Mouse (Mus musculus) adrenal gland, postnatal 14 days (tissue): ENCODE data around the gene Il3ra. TPM values are rescaled to one million over a fixed set of nuclear protein-coding genes. Genes with fewer than 3 reads are reported as not detected.

ENCODE experiments used
- DNase-seq: peaks from one replicate; pipeline ENCODE4 v3.0.0; 2021; ENCODE audit warnings: mixed read lengths
- long read RNA-seq, 2 experiments: library from polyadenylated mRNA; stranded (forward); transcript quantifications; one replicate each; pipeline ENCODE4 v2.0.0; 2021
- total RNA-seq: library from RNA; stranded (reverse); gene quantifications from 2 replicates; pipeline ENCODE4 v1.2.3, GENCODE M21; 2021

The Il3ra gene
- total RNA-seq, result 12.0 and 13.9 TPM in 2 replicates
- long read RNA-seq, experiment 1, partial matches to known transcripts, result 0 of 4 reads
- long read RNA-seq, experiment 1, other reads (novel, unspliced or antisense), result 3 of 4 reads
- long read RNA-seq, experiment 2, partial matches to known transcripts, result 4 of 7 reads
- long read RNA-seq, experiment 2, other reads (novel, unspliced or antisense), result 3 of 7 reads

DNA sequence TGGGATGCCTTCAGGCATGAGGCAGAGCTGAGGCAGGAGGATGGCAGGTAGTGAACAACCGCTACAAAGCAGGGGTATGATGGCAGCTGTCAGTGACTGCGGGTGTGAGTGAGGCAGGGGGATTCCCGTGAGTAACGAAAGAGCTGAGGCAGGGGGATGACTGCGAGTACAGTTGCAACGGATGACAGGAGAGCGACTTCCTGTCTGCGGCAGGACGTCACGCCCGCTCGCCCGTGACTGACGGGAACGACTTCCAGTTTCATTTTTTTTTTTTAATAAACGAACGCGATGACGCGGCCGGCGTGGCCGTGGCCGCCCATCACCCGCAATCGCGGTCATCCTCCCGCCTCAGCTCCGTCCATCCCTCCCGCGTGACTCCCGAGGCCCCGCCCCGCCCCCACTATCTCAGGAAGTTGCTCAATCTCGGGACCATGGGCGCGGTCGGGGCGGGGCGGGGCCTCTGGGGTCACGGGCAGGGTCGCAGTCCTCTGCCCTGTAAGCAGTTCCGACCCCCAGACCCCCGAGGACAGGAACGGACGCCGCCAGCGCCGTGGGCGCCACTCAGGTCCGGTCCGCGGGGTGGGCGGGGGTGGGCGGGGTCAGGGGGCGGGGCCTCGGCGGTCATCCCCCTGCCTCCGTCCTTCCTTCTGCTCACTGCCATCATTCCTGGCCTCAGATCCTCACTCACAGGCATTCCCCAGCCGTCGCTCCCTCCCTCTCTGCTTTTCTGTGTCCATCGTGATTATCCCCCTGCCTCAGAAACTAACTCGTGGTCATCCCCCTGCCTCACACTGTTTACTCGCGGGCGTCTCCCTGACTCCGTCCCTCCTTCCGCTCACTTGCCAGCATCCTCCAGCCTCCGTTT is at the start of gene Il3ra:
TSS of gene Il3ra (plus strand) at position 328 of the 865 bp plus-strand sequence.
- peak; percentile 89 for DNase-seq

- DNase-seq, result peak; percentile 4
Measured at GRCm38 (mm10) chr14:14308938-14309337, 37.1 kb upstream of the Il3ra start.

- no peak for DNase-seq
Measured at GRCm38 (mm10) chr14:14309416-14309815, 36.7 kb upstream of the Il3ra start.

DNA sequence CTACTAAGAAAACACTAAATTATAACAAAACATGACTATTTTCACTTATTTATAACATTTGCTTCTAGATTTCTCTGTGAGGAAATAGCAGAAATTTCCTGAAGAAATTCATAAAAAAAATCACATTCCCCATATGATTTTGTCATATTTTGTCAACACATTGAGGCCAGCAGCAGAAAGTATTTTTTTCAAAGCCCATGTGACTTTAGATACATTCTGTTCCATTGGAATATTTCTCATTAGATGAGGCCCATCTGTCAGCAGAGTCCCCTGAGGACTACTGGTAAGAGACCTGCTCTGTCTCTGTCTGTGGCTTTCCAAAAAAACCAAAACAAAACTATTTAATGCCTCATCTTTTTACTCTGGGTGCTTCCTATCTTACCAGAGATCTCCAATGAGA is 23.5 kb upstream of the Il3ra start, which contains the start of gene Olfr31:
TSS of gene Olfr31 (plus strand) at position 301 of the 400 bp plus-strand sequence.
- DNase-seq, result no peak

DNA sequence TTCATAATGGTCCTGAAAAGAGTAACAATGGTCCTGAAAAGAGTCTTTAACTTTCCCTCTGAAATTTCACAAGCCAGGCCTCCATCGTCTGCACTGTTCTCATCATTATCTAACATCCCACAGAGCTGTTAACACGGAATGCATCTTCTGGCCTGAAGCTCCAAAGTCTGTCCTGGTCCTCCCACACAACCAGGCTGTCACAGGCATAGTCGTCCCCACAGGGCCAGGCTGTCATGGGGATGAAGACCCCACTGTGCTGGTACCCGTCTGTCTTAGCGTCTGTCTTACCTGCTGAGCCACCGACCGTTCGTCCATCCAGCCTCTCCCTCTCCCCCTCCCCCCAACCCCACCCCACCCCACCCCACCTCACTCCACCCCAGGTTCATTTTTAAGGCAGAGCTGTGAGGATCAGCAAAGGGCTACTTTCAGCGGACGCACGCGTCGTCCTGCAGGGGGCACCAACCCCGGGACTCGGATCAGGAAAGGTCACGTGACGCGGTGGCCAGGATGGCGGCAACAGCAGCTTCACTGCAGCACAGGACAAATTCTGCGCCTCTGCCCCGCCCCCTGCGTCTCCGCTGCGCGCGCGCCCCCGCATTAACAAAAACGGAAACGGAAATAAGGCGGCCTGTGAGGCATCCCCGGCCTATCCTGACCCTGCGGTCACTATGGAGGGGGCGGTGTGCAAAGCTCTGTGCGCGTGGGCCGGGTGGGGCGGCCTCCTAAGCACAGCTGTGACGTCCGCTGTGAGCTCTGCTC is 783 bp upstream of the Il3ra start:
- peak; percentile 96 for DNase-seq

- DNase-seq, result no peak
Measured at GRCm38 (mm10) chr14:14346813-14347100, 682 bp downstream of the Il3ra start.

DNA sequence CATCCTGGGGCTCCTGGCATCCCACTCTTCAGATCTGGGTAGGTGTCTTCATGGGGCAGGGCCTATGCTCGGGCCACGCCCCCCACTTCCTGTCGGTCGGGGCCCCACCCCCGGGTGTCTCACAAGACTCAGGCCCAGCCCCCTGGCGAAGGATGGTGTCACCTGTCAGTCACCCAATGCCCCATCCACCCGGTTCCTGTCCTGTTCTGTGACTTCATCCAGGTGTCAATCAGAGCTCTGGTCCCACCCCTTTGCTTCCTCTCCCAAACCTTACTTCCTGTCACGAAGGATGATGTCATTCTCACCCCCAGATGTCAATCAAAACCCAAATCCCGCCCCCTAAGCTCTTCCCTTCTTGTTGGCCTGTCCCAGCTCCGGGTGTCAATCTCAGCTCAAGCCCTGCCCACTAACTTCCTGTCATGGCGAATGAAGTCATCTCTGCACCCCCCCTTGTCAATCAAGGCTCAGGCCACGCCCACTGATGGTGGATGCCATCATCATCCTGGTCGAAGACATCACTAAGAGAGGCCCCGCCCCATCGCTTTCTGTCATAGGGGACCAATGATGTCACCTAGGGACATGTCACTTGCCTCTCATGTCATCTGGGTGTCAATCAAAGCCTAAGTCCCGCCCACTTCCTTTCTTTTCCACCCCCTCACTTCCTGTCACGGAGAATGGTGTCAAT is 1.2 kb downstream of the Il3ra start:
- peak; percentile 56 for DNase-seq

DNA sequence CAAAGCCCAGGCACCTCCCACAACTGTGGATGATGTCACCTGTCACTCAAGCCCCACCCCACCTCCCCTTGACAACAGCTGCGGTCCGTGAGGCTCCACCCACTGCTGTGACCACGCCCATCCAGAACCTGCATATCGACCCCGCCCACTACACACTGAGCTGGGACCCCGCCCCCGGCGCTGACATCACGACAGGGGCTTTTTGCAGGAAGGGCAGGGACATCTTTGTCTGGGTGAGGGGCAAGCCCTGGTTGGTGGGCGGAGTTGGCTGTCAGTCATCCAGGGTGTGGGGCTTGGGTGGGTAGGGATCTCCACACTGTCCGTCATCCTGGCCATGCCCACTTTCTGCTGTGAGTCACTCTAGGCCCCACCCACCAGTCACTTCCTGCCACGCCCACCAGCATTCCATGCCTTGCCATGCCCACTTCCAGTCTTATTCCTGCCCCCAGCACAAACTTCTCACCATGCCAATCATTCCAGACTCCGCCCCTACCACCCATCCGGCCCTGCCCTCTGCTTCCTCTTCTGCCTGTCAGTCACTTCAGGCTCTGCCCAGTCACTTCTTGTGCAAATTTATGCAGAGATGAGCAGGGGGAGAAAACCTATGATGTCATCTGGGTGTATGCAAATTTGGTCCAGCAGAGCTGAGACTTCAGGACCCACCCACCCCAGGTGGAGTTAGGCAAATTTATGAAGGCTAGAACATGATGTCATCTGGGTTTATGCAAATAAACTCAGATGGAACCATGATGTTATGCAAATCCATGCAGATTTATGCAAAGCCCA is 2.0 kb downstream of the Il3ra start:
- DNase-seq, result peak; percentile 38

- peak; percentile 14 for DNase-seq
Measured at GRCm38 (mm10) chr14:14348674-14349401, 2.8 kb downstream of the Il3ra start.

GRCm38 (mm10) chr14:14349485-14350262 is 3.6 kb downstream of the Il3ra start:
- DNase-seq, result peak; percentile 23

- DNase-seq, result no peak
Measured at GRCm38 (mm10) chr14:14350263-14351147, 4.4 kb downstream of the Il3ra start.

DNA sequence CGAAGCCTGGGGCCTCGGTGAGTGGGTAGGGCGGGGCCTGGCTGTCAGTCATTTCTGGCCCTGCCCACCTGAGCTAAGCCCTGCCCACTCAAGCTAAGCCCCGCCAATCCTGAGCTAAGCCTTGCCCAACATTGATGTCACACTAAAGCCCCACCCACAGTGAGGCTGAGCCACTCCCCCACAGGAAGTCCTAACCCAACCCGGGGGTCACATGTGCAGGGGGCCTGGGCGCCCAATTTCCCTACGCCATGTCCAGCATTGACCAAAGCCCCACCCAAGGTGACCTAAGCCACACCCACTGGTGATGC is 5.0 kb downstream of the Il3ra start:
- DNase-seq, result peak; percentile 5

- peak; percentile 13 for DNase-seq
Measured at GRCm38 (mm10) chr14:14351721-14352590, 5.9 kb downstream of the Il3ra start.

DNA sequence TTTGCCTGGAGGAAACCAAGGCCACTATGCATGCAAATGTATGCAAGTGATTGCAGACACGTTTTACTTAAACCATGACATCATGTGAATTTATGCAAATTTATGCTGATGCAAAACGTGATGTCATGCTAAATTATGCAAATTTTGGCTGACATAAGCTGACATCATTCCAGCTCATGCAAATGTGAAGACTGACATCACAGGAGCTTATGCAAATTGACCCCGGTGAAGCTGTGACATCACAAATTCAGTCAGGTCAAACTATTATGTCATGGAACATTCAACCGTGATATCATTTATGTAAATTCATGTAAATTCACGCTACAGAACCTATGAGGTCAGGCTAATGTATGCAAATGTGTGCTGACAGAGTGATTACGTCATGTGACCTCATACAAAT is 6.5 kb downstream of the Il3ra start:
- peak; percentile 7 for DNase-seq

GRCm38 (mm10) chr14:14353081-14353732 is 7.1 kb downstream of the Il3ra start:
- DNase-seq, result no peak

- DNase-seq, result no peak
Measured at GRCm38 (mm10) chr14:14353740-14354510, 7.8 kb downstream of the Il3ra start.
